Mouse (Mus musculus) lung, postnatal 36 days (tissue): ENCODE measurements at regions not wholly inside any gene's neighbourhood (a gene's known extent, or its start where the extent isn't known, plus 50 kb on each side); places are given as distances from the start of the nearest gene placed in this dataset.

Source experiments
- DNase-seq: peaks from one replicate; pipeline ENCODE4 v3.0.0; 2022; ENCODE audit warnings: mixed read lengths

DNA sequence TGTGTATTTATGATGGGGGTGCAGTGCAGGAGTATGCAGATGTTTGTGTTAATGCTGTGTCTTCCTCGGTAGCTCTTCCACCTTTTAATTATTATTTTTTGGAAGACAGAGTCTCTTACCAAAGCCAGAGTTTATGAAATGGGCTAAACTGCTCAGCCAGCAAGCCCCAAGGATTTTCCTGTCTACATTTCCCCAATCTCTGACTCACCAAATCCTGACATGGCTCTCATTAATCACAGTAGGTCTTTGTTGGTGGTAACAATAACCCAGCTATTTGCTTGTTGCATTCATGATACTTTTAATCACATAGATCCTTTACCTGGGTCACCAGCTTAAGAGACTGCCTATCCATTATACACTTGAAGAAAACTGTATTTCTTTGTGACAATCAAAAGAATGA, 427.8 kb upstream of the Rgma start:
- DNase-seq: no peak

DNA sequence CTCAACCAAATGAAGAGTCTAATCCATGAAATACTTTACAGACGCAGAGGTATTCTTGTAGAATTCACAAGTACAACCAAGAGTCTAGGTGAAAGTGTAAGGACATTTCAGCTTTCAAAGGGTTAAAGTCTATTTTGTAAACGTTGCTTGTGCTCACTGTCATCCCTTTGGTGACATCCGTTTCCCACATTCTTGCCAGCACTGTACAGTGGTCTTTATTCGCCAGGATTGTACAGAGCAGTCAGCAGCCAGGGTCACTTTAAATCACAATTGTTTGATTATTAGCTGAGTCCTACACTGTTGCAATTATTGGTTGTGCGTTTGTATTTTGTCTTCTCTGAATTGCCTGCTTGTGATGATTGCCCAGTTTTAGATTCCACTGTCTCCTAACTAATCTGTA, 427.3 kb upstream of the Rgma start:
- no peak for DNase-seq

- DNase-seq: no peak
Observed at GRCm38 (mm10) chr7:72948666-72949065, 426.6 kb upstream of the Rgma start.

DNA sequence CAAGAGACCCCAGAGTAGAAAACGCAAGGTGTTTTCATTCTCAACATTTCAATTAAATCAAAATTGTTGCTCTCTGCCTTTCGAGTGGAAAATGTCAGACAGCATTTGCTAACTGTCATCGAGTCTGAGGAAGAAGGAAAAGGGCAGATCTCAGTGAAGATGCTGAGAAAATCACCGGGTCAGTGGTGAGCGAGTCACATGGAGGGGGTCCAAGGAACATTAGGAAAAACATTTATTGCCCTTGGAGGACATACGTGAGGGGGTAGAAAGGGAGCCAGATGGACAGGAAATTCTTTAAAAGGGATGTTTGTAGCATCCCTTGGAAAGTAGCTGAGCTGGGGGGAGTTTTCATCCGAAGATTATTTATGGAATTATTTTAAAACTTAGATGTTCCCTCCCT, 425.4 kb upstream of the Rgma start:
- no peak for DNase-seq

GRCm38 (mm10) chr7:72957674-72958073, 417.6 kb upstream of the Rgma start:
- DNase-seq: no peak

DNA sequence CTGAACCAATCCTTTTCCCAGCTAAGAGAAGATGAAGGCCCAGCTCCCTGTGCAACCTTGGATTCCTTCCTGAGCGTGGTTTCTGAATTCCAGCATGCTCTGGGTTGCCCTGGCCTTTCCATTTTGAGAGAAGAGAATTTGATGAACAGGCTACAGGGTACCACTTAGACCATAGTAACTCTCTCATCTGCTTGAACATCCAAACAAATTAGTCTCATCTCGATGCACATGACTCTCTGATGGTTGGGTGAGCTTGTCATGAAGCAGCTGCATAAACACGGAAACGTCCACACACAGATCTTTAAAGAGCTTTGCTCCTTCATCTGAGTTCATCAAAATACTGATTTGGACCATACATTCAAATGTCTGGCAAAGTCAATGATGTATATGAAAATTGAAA, 414.0 kb upstream of the Rgma start:
- DNase-seq: no peak

GRCm38 (mm10) chr7:72962815-72963214, 412.5 kb upstream of the Rgma start:
- DNase-seq: no peak

GRCm38 (mm10) chr7:72963908-72964307, 411.4 kb upstream of the Rgma start:
- no peak for DNase-seq

- no peak for DNase-seq
Observed at GRCm38 (mm10) chr7:72968193-72968592, 407.1 kb upstream of the Rgma start.

- peak; percentile 22 for DNase-seq
Observed at GRCm38 (mm10) chr7:72971506-72972267, 403.6 kb upstream of the Rgma start.

DNA sequence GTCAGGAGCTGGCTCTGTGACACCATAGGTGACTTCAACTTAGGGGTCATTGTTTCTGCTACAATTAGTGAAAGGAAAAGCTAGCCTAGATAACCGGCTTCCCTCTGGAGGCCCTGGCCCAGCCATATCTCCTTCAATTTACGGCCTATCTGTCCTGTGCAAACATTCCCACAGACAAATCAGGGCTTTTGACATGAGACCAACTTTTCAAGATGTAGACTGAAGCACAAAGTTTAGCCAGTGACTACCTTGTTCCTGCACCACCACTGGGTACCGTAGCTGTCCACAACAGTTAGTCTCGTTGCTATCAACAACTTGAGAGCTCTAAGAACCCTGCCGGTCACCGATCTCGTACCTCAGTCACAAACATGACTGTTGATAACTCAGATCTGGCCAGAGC, 402.9 kb upstream of the Rgma start:
- DNase-seq: no peak

DNA sequence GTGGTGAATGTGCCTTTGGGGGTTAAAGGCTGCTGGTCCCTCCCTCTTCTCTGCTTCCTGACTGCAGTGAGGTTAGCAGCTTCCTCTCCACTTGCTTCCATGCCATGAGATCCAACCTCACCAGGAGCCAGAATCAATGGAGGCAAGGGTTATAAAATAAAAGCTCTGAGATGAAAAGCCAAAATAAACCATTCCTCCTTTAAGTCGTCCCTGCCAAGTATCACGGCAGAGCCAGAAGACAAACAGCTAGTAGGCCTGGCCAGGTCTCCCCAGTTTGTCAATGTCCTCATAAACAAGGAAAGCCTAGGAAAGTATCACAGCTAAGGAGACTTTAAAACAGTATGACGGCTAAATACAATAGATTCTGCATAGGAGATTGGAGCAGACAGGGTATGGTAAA, 401.5 kb upstream of the Rgma start:
- DNase-seq: no peak

- DNase-seq: no peak
Observed at GRCm38 (mm10) chr7:72974384-72974783, 400.9 kb upstream of the Rgma start.

DNA sequence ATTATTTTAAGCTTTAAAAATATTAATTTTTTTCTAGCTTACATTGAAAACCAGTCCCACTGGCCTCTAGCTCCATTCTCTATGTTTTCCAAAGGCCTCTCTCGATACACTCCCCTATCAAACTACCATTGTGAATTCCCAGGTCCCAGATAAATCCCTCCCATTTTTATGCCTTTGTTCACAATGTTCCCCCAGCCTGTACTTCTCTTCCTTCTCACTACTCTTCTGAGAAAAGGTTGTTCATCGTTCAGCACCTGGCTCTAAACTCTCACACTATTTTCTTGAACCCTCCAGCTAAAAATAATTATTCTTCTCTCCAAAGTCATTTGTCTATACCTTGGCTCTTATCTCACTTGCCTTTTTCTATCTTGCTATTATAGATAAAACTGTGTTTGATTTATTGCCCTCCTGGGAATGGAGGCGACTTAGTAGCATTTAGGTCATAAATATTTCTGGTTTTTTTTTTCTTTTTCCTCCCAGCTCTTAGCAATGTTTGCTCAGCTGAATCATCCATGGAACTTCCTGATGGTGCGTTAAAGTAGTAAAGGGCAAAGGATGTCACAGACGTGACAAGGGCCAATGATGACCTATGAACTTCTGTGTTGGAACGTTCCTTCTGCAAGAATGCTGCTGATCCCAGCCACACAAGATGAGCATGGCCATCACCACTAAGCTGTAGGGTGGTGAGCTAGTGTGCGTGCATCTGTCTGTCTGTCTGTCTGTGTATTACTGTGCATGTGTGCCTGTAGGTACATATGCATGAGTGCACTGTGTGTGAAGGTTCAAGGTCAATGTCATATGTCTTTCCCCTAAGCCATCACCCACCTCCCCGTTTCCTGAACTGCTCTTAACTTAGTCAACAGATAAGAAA, 384.5 kb upstream of the Rgma start:
- no peak for DNase-seq

- DNase-seq: no peak
Observed at GRCm38 (mm10) chr7:72998374-72998773, 376.9 kb upstream of the Rgma start.

GRCm38 (mm10) chr7:73019151-73019550, 356.2 kb upstream of the Rgma start:
- DNase-seq: no peak

DNA sequence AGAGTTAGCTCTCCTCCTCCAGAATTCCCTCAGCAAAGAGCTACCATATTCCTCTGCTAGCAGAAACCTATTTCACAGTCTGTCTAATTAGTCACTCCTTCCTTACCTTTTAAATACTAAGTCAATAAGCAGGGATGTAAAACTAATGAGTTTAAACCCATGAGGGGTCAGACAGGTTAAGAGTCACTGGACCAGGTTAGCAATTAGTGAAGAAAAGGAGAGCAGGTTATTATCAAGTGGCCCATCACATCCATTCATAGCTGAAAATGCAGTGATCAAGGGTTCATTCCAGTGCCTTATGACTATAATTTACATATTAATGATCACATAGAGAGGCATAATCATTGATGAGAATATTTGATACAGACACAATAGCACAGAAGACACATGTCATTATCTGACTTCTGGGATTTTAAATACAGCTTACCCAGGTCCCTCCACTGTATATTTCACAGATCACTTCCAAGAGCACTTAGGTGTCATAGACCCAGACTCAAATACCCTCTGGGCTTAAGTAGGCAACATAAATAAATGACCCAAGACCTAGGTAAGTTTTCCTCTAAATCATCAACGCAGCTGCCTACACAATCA, 355.4 kb upstream of the Rgma start:
- no peak for DNase-seq

GRCm38 (mm10) chr7:73021786-73022185, 353.5 kb upstream of the Rgma start:
- DNase-seq: no peak

DNA sequence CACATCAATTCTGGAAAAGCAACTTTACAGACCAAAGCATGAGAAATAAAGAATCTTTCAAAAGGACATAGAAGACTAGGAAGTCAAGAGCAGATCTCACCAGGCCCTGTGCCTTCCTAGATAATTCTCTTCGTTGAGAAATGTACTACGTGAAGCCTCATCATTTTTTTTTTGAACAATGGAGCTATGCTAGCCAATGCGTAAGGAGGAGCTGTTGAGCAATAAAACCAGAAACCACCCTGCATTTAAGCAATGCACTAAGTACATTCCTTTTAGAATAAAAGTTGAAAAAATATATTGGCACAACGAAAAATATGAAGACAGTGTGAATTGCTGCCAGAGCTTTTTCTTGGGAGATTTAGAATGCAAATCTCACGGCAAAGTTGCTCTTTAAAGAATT, 349.7 kb upstream of the Rgma start:
- DNase-seq: peak; percentile 25

GRCm38 (mm10) chr7:73028952-73029351, 346.4 kb upstream of the Rgma start:
- DNase-seq: peak; percentile 18

DNA sequence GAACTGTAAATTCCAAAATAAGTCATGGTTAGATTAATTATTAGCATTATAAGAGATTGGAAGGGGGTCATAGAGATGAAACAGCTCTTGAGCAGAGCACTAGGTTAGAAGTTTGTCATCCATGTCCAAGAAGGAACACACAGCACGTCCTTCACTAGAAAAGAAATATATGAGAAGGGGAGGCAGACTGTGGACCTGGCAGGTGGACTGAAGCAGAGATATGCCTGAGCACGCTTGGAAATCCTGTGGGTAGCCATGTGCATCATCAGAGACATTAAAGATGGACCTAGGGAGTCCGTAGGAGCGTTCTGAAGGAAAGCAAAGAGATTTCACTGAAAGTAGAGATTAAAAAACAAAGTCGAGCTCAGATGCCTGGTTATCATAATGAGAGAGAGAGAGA, 343.9 kb upstream of the Rgma start:
- DNase-seq: no peak

- no peak for DNase-seq
Observed at GRCm38 (mm10) chr7:73032316-73032980, 342.9 kb upstream of the Rgma start.
